Mouse (Mus musculus) heart, embryonic 15.5 days (tissue): ENCODE results near the gene Gm11627. TPM values are rescaled to one million over a fixed set of nuclear protein-coding genes. Genes with fewer than 3 reads are reported as not detected.
"Not testable (repeated sequence)": the region's sequence is repeated elsewhere in the genome, so short reads cannot be mapped to it uniquely, and the experiment has no call there.

ENCODE experiments used
- ATAC-seq: fragments of 200-750 bp; cut with Nextera tagmentation; replicated peaks from 2 replicates; pipeline ENCODE4 v1.8.0; 2017; ENCODE audit warnings: low read depth, moderate TSS enrichment; ENCODE audit not compliant: insufficient number of reproducible peaks, insufficient read depth, low FRiP score
- H3K27ac ChIP-seq: fragments of 300-500 bp; sonication (generic); 2 replicates; pipeline ENCODE4 v1.5.1; 2015; ENCODE audit warnings: mild to moderate bottlenecking, inconsistent platforms
- H3K27me3 ChIP-seq: fragments of 300-500 bp; sonication (generic); 2 replicates; pipeline ENCODE4 v1.6.1; 2015; ENCODE audit warnings: inconsistent platforms
- H3K36me3 ChIP-seq: fragments of 300-500 bp; sonication (generic); 2 replicates; pipeline ENCODE4 v1.6.1; 2015; ENCODE audit warnings: mild to moderate bottlenecking, inconsistent platforms
- H3K4me1 ChIP-seq: fragments of 300-500 bp; sonication (generic); replicated peaks from 2 replicates; pipeline ENCODE4 v1.6.1; 2015; ENCODE audit warnings: inconsistent platforms
- H3K4me2 ChIP-seq: fragments of 300-500 bp; sonication (generic); 2 replicates; pipeline ENCODE4 v1.6.1; 2015; ENCODE audit warnings: inconsistent platforms, mild to moderate bottlenecking, moderate library complexity
- H3K4me3 ChIP-seq: fragments of 300-500 bp; sonication (generic); 2 replicates; pipeline ENCODE4 v1.5.1; 2015; ENCODE audit warnings: mild to moderate bottlenecking, inconsistent platforms
- H3K9ac ChIP-seq: fragments of 300-500 bp; sonication (generic); 2 replicates; pipeline ENCODE4 v1.6.1; 2015; ENCODE audit warnings: mild to moderate bottlenecking, inconsistent platforms
- H3K9me3 ChIP-seq: fragments of 300-500 bp; sonication (generic); replicated peaks from 2 replicates; pipeline ENCODE4 v1.6.1; 2016; ENCODE audit warnings: inconsistent platforms
- WGBS: fragments of 180-500 bp; shearing (Covaris S2); methylation state at CpG from one replicate; pipeline ENCODE4 v1.1.7; 2015; ENCODE audit warnings: mixed read lengths; 5-methylcytosine and 5-hydroxymethylcytosine counted together
- polyA plus RNA-seq: library from polyadenylated mRNA; unstranded; fragments of >200 nt; fragmentation: Nextera tagmentation; extraction: Ambion mirVana; gene quantifications from 2 replicates; pipeline ENCODE4 v1.2.1, GENCODE M21; 2015

Gene Gm11627
- polyA plus RNA-seq, 1 experiment from 2014 or later, result 13.7 TPM

DNA sequence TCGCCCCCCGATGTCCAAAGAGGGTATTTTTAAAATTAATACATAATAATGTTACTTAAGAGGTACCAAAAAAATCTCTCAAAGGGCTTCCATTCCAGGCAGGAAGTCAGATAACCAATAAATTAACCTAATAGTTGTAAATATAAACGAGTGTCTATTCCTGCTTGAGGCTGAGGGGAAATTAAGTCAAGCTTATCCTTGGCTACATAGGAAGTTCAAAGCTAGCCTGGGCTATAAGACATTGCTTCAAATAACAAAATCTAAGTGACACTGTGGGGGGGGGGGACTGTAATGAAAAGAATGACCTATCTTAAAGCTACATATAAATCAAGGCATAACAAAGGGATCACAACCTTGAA, 22.6 kb downstream of the Gm11627 start:
- WGBS, result 14% methylated on average over 3 of the region's 3 CpGs
- no peaks in the 10 kb centered on the region for H3K36me3 ChIP-seq
- H3K9me3 ChIP-seq, result no peaks in the 10 kb centered on the region
- no peak for ATAC-seq
- peak overlapping the region; percentile 91 for H3K27ac ChIP-seq
- peak overlapping the region; percentile 78 for H3K4me3 ChIP-seq
- H3K4me2 ChIP-seq, result peak overlapping the region; percentile 74
- H3K4me1 ChIP-seq, result peaks cover 19% of the 10 kb centered on the region
- no peaks in the 10 kb centered on the region for H3K27me3 ChIP-seq
- no peak overlapping the region for H3K9ac ChIP-seq

DNA sequence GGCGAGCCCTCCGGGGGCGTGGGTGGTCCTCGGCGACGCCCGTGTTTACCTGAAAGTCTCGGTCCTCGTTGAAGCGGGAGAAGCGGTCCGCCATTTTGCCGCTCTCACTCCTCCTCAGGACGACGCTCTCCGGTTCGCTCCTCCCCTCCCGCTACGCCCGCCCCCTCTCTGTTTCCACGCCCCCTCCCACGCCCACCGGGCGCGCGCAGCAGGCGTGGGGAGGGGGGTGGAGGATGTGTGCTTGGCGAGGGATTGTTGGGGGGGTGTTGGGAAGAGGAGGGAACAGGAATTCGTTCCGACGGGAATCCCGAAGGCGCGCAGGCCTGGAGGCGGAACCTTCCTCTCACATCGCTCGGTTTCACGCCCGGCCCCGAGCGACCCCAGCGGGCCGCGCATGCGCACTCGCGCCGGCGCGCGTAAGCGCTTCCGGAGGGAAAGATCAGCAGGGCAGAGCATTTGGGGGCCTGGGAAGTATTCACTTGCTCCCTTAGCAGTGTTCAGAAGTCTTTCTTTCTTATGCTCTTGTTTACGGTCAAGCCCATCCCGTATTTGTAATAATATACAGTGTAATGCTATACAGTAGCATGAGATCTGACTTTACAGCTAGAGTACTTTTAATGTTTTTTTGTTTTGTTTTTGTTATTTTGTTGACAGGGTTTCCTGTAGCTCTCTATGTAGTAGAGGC, 23.1 kb downstream of the Gm11627 start, which contains the start of gene Gpatch8:
Gpatch8 (minus strand) TSS at position 362 of the 685 bp plus-strand sequence.
- Histone ChIP-seq H3K4me3 (peak within 1 kb of the TSS; percentile 78), H3K27ac (peak within 1 kb of the TSS; percentile 91), H3K4me1 (peaks cover 21% of the 10 kb centered on the region), H3K27me3 (no peaks in the 10 kb centered on the region), H3K4me2 (peak within 1 kb of the TSS; percentile 74), H3K9ac (peak within 1 kb of the TSS; percentile 98), H3K36me3 (no peaks in the 10 kb centered on the region), H3K9me3 (no peaks in the 10 kb centered on the region)
- ATAC-seq, result peak; percentile 98
- WGBS, result under 1% methylated on average over 40 of the region's 55 CpGs

DNA sequence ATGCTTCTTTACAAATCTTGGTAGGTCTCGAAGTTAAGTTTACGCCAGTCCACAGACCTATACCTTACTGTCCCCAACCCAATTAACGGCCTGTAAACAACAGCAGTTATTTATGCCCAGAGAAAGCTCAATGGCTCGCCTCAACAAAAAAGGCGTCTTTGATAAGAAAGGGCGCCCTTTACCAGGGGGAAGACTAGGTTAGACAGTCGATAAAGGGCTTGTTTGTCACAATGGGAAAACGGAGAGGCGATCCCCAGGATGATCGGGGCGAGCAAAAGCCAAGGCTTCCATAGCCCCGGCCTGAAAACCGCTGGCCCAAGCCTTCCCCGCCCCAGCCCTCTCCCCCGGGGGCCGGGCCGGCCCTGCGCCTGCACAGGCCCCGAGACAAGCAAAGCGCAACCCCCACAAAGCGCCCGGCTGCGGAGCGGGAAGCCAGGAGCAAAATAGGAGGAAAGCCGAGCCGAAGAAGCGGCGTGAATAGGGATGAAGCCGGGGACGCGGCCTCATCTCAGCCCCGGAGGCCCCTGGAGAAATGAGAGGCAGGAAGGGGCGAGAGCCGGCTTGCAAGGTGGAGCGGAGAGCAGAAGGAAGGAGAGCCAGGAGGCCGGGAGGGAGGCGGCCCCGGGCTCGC, 23.7 kb downstream of the Gm11627 start:
- peak overlapping the region; percentile 91 for H3K27ac ChIP-seq
- peak; percentile 45 for ATAC-seq
- H3K27me3 ChIP-seq, result no peaks in the 10 kb centered on the region
- no peaks in the 10 kb centered on the region for H3K36me3 ChIP-seq
- peak overlapping the region; percentile 78 for H3K4me3 ChIP-seq
- peak overlapping the region; percentile 74 for H3K4me2 ChIP-seq
- H3K4me1 ChIP-seq, result peaks cover 22% of the 10 kb centered on the region
- H3K9me3 ChIP-seq, result no peaks in the 10 kb centered on the region
- WGBS, result under 1% methylated on average over 38 of the region's 39 CpGs
- H3K9ac ChIP-seq, result peak overlapping the region; percentile 98

GRCm38 (mm10) chr11:102552051-102552450, 27.2 kb downstream of the Gm11627 start:
- WGBS, result 84% methylated on average over 3 of the region's 3 CpGs
- H3K27me3 ChIP-seq, result no peaks in the 10 kb centered on the region

GRCm38 (mm10) chr11:102551176-102551575, 28.1 kb downstream of the Gm11627 start:
- Histone ChIP-seq H3K4me1 (peaks cover 22% of the 10 kb centered on the region), H3K9ac (no peak overlapping the region), H3K4me3 (no peak overlapping the region), H3K36me3 (no peaks in the 10 kb centered on the region), H3K27me3 (no peaks in the 10 kb centered on the region), H3K27ac (no peak overlapping the region), H3K4me2 (no peak overlapping the region), H3K9me3 (no peaks in the 10 kb centered on the region)
- ATAC-seq, result no peak

More at GRCm38 (mm10) chr11:102552051-102552450, 27.2 kb downstream of the Gm11627 start:
- Histone ChIP-seq H3K4me3 (no peak overlapping the region), H3K9me3 (no peaks in the 10 kb centered on the region), H3K27ac (no peak overlapping the region), H3K9ac (no peak overlapping the region), H3K36me3 (no peaks in the 10 kb centered on the region), H3K4me1 (peaks cover 22% of the 10 kb centered on the region), H3K4me2 (no peak overlapping the region)
- no peak for ATAC-seq

DNA sequence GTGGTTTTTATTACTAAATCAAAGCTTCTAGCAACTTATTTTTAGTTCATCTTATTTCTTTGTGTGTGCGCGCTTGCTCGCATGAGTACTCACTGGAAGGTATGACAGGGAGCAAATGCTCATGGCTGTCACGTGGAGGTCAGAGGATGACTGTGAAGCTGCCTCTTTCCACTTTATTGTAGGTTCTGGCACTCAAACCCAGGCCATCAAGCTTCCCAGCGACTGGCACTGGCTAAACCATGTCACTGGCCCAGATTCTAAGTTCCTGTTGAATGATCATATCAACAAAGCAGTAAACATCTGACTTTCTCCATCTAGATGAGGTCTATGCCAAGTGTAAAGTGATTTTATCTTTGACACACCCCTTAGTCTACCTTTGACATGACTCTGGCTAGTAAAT, 37.8 kb downstream of the Gm11627 start:
- Histone ChIP-seq H3K9ac (no peak overlapping the region), H3K4me2 (no peak overlapping the region), H3K4me3 (no peak overlapping the region), H3K27me3 (no peaks in the 10 kb centered on the region), H3K9me3 (no peaks in the 10 kb centered on the region), H3K27ac (no peak overlapping the region), H3K36me3 (peaks cover 9% of the 10 kb centered on the region; the same call in 1 of the 2 replicates), H3K4me1 (peaks cover 4% of the 10 kb centered on the region; the same call in 1 of the 2 replicates)
- ATAC-seq, result no peak
- whole genome bisulfite sequencing, result 87% methylated on average over 5 of the region's 5 CpGs

DNA sequence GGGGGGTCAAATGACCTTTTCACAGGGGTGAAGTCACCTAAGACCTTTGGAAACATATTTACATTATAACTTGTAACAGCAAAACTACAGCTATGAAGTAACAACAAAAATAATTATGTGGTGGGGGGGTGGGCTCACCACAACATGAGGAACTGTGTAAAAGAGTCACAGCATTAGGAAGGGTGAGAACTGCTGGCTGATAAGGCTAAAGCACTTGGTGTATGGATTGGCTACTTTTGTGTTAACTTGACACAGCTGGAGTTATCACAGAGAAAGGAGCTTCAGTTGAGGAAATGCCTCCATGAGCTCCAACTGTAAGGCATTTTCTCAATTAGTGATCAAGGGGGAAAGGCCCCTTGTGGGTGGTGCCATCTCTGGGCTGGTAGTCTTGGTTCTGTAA, 39.0 kb downstream of the Gm11627 start:
- peaks cover 11% of the 10 kb centered on the region; the same call in 1 of the 2 replicates for H3K36me3 ChIP-seq

DNA sequence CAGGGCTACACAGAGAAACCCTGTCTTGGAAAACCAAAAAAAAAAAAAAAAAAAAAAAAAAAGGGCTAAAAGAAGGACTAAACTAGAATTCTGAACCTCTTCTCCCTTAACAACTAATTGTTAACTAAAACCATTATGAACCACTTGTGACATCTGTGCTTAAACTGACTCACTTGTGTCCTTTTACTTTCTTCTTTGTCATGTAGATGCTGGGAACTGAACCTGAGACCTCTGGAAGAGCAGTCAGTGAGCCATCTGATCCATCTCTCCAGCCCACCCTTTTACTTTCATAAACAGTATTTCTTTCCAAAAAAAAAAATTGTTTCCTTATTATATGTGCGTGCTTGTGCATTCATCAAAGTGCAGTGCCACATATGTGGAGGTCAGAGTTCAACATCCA, 39.6 kb downstream of the Gm11627 start:
- H3K36me3 ChIP-seq, result peaks cover 11% of the 10 kb centered on the region; the same call in 1 of the 2 replicates
- ATAC-seq, result no peak
- no peak overlapping the region for H3K4me3 ChIP-seq
- no peaks in the 10 kb centered on the region; the same call in 1 of the 2 replicates for H3K4me1 ChIP-seq
- WGBS, result 86% methylated on average over 1 of the region's 1 CpGs
- no peak overlapping the region for H3K27ac ChIP-seq
- no peak overlapping the region for H3K4me2 ChIP-seq
- H3K9ac ChIP-seq, result no peak overlapping the region
- H3K27me3 ChIP-seq, result no peaks in the 10 kb centered on the region
- H3K9me3 ChIP-seq, result no peaks in the 10 kb centered on the region

More for the DNA sequence above, 39.0 kb downstream of the Gm11627 start:
- not testable (repeated sequence) for H3K4me2 ChIP-seq, H3K9ac ChIP-seq, H3K9me3 ChIP-seq, ATAC-seq, H3K4me3 ChIP-seq, H3K27ac ChIP-seq, H3K4me1 ChIP-seq, H3K27me3 ChIP-seq

GRCm38 (mm10) chr11:102536210-102536609, 43.1 kb downstream of the Gm11627 start:
- H3K4me3 ChIP-seq, result no peak overlapping the region
- peaks cover 11% of the 10 kb centered on the region; the same call in 1 of the 2 replicates for H3K36me3 ChIP-seq
- H3K27ac ChIP-seq, result no peak overlapping the region
- H3K4me2 ChIP-seq, result no peak overlapping the region
- whole genome bisulfite sequencing, result 69% methylated on average over 3 of the region's 3 CpGs
- H3K9ac ChIP-seq, result no peak overlapping the region
- no peaks in the 10 kb centered on the region for H3K27me3 ChIP-seq
- no peaks in the 10 kb centered on the region for H3K9me3 ChIP-seq
- peaks cover 7% of the 10 kb centered on the region for H3K4me1 ChIP-seq
- ATAC-seq, result no peak

GRCm38 (mm10) chr11:102534078-102534477, 45.2 kb downstream of the Gm11627 start:
- H3K4me1 ChIP-seq, result peaks cover 8% of the 10 kb centered on the region
- WGBS, result 74% methylated on average over 2 of the region's 2 CpGs
- H3K9me3 ChIP-seq, result no peaks in the 10 kb centered on the region
- no peak overlapping the region for H3K4me2 ChIP-seq
- no peak overlapping the region for H3K27ac ChIP-seq
- no peak overlapping the region for H3K9ac ChIP-seq
- ATAC-seq, result no peak
- no peaks in the 10 kb centered on the region for H3K27me3 ChIP-seq
- peaks cover 11% of the 10 kb centered on the region; the same call in 1 of the 2 replicates for H3K36me3 ChIP-seq
- no peak overlapping the region for H3K4me3 ChIP-seq

- no peak for ATAC-seq
- H3K27ac ChIP-seq, result peak overlapping the region; percentile 48
- H3K9me3 ChIP-seq, result no peaks in the 10 kb centered on the region
- H3K9ac ChIP-seq, result no peak overlapping the region
- H3K4me2 ChIP-seq, result no peak overlapping the region
- WGBS, result 31% methylated on average over 5 of the region's 5 CpGs
- no peak overlapping the region for H3K4me3 ChIP-seq
- 0 out of 2 replicates have a peak, but pooled peaks cover under 1% of the 10 kb centered on the region for H3K36me3 ChIP-seq
- peaks cover 8% of the 10 kb centered on the region for H3K4me1 ChIP-seq
- no peaks in the 10 kb centered on the region for H3K27me3 ChIP-seq
These were observed 47.8 kb downstream of the Gm11627 start for GRCm38 (mm10) chr11:102531425-102531824.
